Mouse (Mus musculus) liver, embryonic 11.5 days (tissue): ENCODE data around the gene Pms2. TPM values are rescaled to one million over a fixed set of nuclear protein-coding genes. Genes with fewer than 3 reads are reported as not detected.

Source experiments
- ATAC-seq: fragments of 200-750 bp; cut with Nextera tagmentation; replicated peaks from 2 replicates; pipeline ENCODE4 v1.8.0; 2017; ENCODE audit warnings: moderate number of reproducible peaks, mild to moderate bottlenecking, moderate TSS enrichment, moderate library complexity; ENCODE audit not compliant: low FRiP score
- DNase-seq: peaks from one replicate; pipeline ENCODE4 v3.0.0-alpha.2; 2017; ENCODE audit warnings: low spot score
- H3K27ac ChIP-seq: fragments of 300-500 bp; sonication (generic); 2 replicates; pipeline ENCODE4 v1.5.1; 2014; ENCODE audit warnings: mild to moderate bottlenecking, low read depth, low read length, control low read depth
- H3K27me3 ChIP-seq: fragments of 300-500 bp; sonication (generic); replicated peaks from 2 replicates; pipeline ENCODE4 v1.6.1; 2014; ENCODE audit warnings: low read length, mixed read lengths; ENCODE audit not compliant: control insufficient read depth, insufficient read depth
- H3K36me3 ChIP-seq: fragments of 300-500 bp; sonication (generic); 2 replicates; pipeline ENCODE4 v1.6.1; 2014; ENCODE audit warnings: mild to moderate bottlenecking, low read length, moderate library complexity, mixed read lengths; ENCODE audit not compliant: control insufficient read depth, insufficient read depth
- H3K4me1 ChIP-seq: fragments of 300-500 bp; sonication (generic); replicated peaks from 2 replicates; pipeline ENCODE4 v1.6.1; 2014; ENCODE audit warnings: low read length, mixed read lengths; ENCODE audit not compliant: control insufficient read depth, insufficient read depth
- H3K4me2 ChIP-seq: fragments of 300-500 bp; sonication (generic); 2 replicates; pipeline ENCODE4 v1.6.1; 2014; ENCODE audit warnings: mild to moderate bottlenecking, control low read depth, moderate library complexity
- H3K4me3 ChIP-seq: fragments of 300-500 bp; sonication (generic); 2 replicates; pipeline ENCODE4 v1.5.1; 2014; ENCODE audit warnings: low read depth, low read length, control low read depth
- H3K9ac ChIP-seq: fragments of 300-500 bp; sonication (generic); 2 replicates; pipeline ENCODE4 v1.6.1; 2014; ENCODE audit warnings: low read depth, low read length, control low read depth
- H3K9me3 ChIP-seq: fragments of 300-500 bp; sonication (generic); 2 replicates; pipeline ENCODE4 v1.6.1; 2016; ENCODE audit warnings: low read length, inconsistent platforms, mixed read lengths; ENCODE audit not compliant: control insufficient read depth
- WGBS: fragments of 180-500 bp; shearing (Covaris S2); extraction: QIAGEN DNeasy Blood & Tissue Kit; methylation state at CpG from one replicate; pipeline ENCODE4 v1.1.7; 2014; 5-methylcytosine and 5-hydroxymethylcytosine counted together
- polyA plus RNA-seq: library from polyadenylated mRNA; unstranded; fragments of >200 nt; fragmentation: Nextera tagmentation; extraction: Ambion mirVana; gene quantifications from 2 replicates; pipeline ENCODE4 v1.2.1, GENCODE M21; 2014

The Pms2 gene
- polyA plus RNA-seq, 1 experiment from 2014 or later = 27.0 TPM

DNA sequence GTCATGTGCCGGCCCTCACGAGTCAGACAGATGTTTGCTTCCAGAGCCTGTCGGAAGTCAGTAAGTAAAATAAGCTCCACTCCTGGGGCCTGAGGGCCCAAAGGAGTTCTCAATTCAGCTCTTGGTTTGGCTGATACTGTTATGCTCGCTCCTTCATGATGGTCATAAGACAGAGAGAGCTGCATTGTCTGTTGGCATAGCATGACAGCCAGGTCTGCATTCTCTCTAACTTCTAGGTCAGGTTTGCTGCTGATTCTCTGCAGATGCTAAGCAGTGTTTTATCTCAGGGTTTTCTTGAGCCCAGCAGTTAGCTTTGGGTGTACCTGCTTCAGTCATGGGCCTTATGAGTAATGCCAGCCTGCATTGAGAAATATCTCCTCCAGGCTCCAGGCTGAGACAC lies 19.5 kb downstream of the Pms2 start:
- WGBS = 89% methylated on average over 4 of the region's 4 CpGs
- Histone ChIP-seq H3K27me3 (no peaks in the 10 kb centered on the region), H3K27ac (no peak overlapping the region), H3K36me3 (peaks cover 27% of the 10 kb centered on the region), H3K9ac (no peak overlapping the region), H3K9me3 (no peaks in the 10 kb centered on the region), H3K4me1 (peaks cover 12% of the 10 kb centered on the region), H3K4me3 (no peak overlapping the region), H3K4me2 (no peak overlapping the region)
- no peak for DNase-seq
- no peak for ATAC-seq

DNA sequence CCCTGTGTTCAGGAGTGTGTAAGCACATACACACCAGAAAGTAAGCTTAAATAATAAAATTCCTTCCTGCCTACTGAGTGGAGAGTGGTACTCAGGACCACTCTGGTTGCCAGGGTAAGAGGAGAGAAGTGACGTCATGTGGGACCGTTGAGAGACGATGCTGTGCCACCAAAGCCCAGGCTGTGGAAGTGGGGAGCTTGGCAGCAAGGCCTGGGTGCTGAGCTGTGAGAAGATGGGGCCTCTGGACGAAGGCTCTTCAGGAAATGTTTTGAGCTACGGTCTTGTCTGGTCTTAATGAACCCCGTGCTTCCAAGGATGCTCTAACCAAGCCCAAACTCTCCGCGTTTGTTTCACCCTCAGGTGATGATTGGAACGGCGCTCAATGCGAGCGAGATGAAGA lies 20.9 kb downstream of the Pms2 start:
- Histone ChIP-seq H3K36me3 (peaks cover 19% of the 10 kb centered on the region), H3K4me2 (no peak overlapping the region), H3K27ac (no peak overlapping the region), H3K4me3 (no peak overlapping the region), H3K27me3 (no peaks in the 10 kb centered on the region), H3K9ac (no peak overlapping the region), H3K4me1 (no peaks in the 10 kb centered on the region), H3K9me3 (no peaks in the 10 kb centered on the region)
- no peak for DNase-seq
- 94% methylated on average over 12 of the region's 12 CpGs for WGBS
- ATAC-seq = no peak

DNA sequence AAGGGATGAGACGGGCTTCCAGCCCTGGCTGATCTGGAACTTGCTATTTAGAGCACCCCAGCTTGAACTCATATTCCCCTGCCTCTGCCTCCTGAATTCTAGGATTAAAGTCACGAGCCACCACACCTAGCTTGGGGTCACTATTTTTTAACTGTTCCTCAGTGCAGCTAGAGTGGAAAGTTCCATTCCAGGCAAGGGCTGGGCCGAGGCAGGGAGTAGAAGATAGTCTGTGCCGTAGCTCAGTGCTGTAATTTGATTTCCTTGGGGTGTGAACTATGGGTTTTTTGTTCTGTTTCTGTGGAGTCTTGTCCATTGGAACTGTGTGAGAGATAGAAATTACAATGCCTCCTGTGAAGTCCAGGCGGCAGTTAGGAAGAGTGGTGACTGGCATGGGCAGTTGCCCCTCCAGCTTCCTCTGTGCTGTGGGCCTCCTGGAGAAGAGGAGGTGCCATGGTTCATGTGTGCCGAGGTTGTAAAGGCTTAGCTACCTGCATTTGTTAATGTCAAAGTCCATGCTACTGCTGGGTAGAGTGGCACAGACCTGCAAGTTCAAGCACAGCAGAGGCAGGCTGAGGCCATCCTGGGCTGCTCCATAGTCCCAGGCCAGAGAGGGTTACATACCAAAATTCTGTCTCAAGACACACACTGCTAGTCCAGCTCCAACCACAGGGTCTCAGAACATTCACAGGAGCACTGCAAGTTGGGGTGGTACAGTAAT lies 22.3 kb downstream of the Pms2 start:
- Histone ChIP-seq H3K4me2 (no peak overlapping the region), H3K4me1 (no peaks in the 10 kb centered on the region; the same call in 1 of the 2 replicates), H3K36me3 (peaks cover 15% of the 10 kb centered on the region), H3K9me3 (no peaks in the 10 kb centered on the region), H3K4me3 (no peak overlapping the region), H3K27ac (no peak overlapping the region), H3K9ac (no peak overlapping the region), H3K27me3 (no peaks in the 10 kb centered on the region)
- DNase-seq (no peak), ATAC-seq (no peak)
- 88% methylated on average over 6 of the region's 6 CpGs for WGBS

DNA sequence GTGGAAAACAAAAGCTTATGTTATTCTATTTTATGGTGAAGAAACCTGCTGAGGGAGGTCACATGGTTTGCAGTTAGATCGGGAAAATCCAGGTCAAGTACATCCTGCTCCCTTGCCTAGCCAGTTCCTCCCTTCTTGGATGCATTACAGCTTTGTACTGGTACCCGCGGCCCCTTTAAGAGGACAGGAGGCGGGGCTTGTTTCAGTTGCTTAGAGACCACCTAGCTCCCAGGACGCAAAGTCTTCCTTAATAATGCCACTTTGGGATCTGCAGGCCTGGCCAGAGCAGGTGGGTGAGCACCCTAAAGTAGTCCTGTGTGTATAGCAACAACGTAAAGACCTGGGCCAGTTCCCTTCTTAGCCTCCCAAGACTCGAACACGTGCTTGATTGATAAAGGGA lies 23.1 kb downstream of the Pms2 start, which contains the start of gene Rsph10b:
Gene Rsph10b, plus strand, starts transcription at position 205 of the 400 bp plus-strand sequence.
- H3K4me3 ChIP-seq = no peak within 1 kb of the TSS
- no peak within 1 kb of the TSS for H3K4me2 ChIP-seq
- DNase-seq = no peak
- no peak within 1 kb of the TSS for H3K9ac ChIP-seq
- no peak within 1 kb of the TSS for H3K27ac ChIP-seq
- no peaks in the 10 kb centered on the region for H3K27me3 ChIP-seq
- H3K36me3 ChIP-seq = peaks cover 15% of the 10 kb centered on the region
- no peaks in the 10 kb centered on the region for H3K9me3 ChIP-seq
- H3K4me1 ChIP-seq = no peaks in the 10 kb centered on the region; the same call in 1 of the 2 replicates
- ATAC-seq = no peak
- WGBS = 35% methylated on average over 8 of the region's 8 CpGs

DNA sequence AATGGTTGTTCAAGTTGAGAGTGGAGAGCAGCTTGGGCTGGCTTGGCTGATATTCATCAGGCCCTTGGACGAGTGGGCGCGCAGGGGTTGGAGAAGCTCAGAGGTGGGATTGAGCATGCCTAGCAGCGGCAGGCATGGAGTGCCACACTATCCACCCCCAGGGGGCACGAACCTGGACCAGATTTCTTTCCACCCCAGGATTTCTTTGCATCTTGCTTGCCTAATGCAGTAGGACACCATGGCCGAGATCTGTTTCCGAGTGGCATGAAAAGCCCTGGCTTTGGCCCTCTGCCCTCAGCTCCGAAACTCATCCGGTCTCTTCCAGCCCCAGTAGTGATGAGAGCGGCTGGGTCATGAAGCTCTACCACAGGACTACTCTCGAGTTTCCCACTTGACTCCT lies 23.6 kb downstream of the Pms2 start:
- H3K9me3 ChIP-seq = no peaks in the 10 kb centered on the region
- no peak overlapping the region for H3K9ac ChIP-seq
- no peak for DNase-seq
- ATAC-seq = no peak
- 86% methylated on average over 11 of the region's 11 CpGs for WGBS
- H3K4me1 ChIP-seq = no peaks in the 10 kb centered on the region; the same call in 1 of the 2 replicates
- H3K27me3 ChIP-seq = no peaks in the 10 kb centered on the region
- H3K4me2 ChIP-seq = no peak overlapping the region
- H3K36me3 ChIP-seq = peaks cover 12% of the 10 kb centered on the region
- H3K4me3 ChIP-seq = no peak overlapping the region
- H3K27ac ChIP-seq = no peak overlapping the region

DNA sequence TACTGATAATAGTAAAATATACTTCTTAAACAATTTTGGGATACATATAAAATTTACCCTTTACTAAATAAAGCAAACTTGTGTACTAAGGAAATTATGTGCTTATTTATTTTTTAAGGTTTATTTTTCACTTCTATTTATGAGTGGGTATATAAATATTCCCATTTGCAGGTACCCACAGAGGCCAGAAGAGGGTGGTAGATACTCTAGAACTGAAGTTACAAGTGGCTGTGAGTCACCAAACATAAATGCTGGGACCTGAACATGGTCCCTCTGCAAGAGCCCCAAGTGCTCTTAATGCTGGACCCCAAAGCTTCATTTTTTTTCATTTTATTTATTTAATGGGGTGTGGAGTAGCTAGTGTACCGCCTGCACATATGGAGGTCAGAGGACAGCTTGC lies 24.1 kb downstream of the Pms2 start:
- DNase-seq (no peak), ATAC-seq (no peak)
- H3K27ac ChIP-seq = no peak overlapping the region
- no peak overlapping the region for H3K4me3 ChIP-seq
- no peaks in the 10 kb centered on the region; the same call in 1 of the 2 replicates for H3K4me1 ChIP-seq
- no peaks in the 10 kb centered on the region for H3K9me3 ChIP-seq
- H3K4me2 ChIP-seq = no peak overlapping the region
- no peak overlapping the region for H3K9ac ChIP-seq
- 89% methylated on average over 1 of the region's 1 CpGs for WGBS
- peaks cover 10% of the 10 kb centered on the region; the same call in 1 of the 2 replicates for H3K36me3 ChIP-seq
- H3K27me3 ChIP-seq = no peaks in the 10 kb centered on the region

DNA sequence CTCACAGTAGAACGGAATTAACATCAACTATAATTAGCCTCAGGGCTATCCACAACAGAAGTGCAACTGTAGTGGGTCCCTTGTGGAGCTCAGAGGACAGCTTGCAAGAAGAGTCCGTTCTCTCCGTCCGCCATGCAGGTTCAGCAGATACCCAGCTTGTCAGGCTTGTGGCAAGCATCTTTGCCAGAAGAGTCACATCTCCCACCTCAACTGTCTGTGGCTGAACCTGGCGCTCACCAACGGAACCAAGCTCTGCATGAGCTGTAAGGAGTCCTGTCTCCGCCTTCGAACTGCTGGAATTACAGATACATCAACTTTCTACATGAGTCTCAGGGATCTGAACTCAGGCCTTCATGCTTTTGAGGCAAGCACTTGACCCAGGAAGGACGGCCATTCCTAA lies 26.4 kb downstream of the Pms2 start:
- H3K9ac ChIP-seq = no peak overlapping the region
- no peaks in the 10 kb centered on the region; the same call in 1 of the 2 replicates for H3K4me1 ChIP-seq
- H3K4me2 ChIP-seq = no peak overlapping the region
- ATAC-seq = no peak
- no peak overlapping the region for H3K4me3 ChIP-seq
- H3K27ac ChIP-seq = no peak overlapping the region
- no peaks in the 10 kb centered on the region for H3K27me3 ChIP-seq
- WGBS = 84% methylated on average over 9 of the region's 9 CpGs
- 0 out of 2 replicates have a peak, but pooled peaks cover 2% of the 10 kb centered on the region for H3K9me3 ChIP-seq
- no peak for DNase-seq
- peaks cover 2% of the 10 kb centered on the region; the same call in 1 of the 2 replicates for H3K36me3 ChIP-seq

DNA sequence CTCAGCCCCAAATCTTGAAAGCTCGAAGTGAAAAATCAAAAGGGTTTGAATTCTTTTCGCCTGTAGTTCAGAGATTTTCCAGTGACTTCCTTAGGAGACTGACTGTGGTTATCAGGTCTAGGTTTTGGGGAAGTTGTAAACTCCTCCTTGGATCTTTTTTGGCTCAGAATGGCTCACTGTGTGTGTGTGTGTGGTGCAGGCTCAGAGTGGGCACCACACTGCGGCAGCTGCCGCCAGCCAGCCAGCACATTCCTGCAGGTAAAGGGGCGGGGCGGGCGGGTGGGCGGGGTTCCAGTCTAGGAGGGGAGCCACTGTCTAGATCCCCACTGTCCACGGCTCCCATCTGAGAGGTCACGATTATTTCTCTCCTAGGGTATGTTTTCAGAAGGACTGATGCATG lies 31.8 kb downstream of the Pms2 start:
- Histone ChIP-seq H3K27me3 (no peaks in the 10 kb centered on the region), H3K36me3 (no peaks in the 10 kb centered on the region), H3K4me1 (no peaks in the 10 kb centered on the region; the same call in 1 of the 2 replicates), H3K27ac (no peak overlapping the region), H3K4me2 (no peak overlapping the region), H3K4me3 (no peak overlapping the region), H3K9ac (no peak overlapping the region), H3K9me3 (0 out of 2 replicates have a peak, but pooled peaks cover 2% of the 10 kb centered on the region)
- DNase-seq (no peak), ATAC-seq (no peak)
- WGBS = 22% methylated on average over 10 of the region's 10 CpGs
